Mouse (Mus musculus): ENCODE data around the gene Aqp2. TPM values are rescaled to one million over a fixed set of nuclear protein-coding genes. Genes with fewer than 3 reads are reported as not detected.

The Aqp2 gene
- total and polyA plus RNA-seq, 3 experiments = 0.11 TPM; not detected in 2

DNA sequence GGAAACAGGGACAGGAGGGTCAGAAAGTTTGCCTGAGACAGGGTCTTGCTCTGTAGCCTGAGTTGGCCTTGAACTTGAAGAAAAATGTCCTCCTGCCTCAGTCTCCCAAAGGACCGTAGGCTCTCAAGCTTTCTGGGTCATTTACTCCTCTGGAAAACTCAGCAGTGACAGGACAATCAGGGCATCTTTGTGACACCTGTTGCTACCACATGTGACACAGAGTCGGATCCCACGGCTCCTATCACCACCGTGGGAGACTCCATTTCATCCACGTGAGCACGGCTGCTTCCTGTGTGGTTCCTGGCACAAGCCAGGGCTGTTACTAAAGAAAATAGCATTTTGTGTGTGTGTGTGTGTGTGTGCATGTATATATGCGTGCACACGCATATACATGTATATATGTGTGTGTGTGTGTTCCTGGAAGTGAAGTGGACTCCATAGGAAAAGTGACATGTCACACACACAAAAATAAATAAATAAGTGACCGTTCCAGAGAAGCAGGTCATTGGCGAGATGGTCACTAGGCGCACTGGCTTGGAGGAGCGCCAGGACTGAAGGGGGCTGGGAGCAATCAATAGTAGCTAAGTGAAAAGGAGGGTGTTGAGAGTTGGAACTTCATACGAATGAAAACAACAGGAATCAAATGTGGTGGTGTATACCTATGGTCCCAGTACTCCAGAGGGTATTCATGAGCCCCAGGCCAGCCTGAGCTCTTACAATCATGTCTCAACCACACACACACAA lies 29.7 kb downstream of the Aqp2 start:
- Histone ChIP-seq H3K27me3 (ENCODE audit: insufficient read depth, low read length) (peaks cover 60% of the 10 kb centered on the region), H3K36me3 (replicated peaks) (no peaks in the 10 kb centered on the region), H3K4me1 (ENCODE audit: insufficient read depth, low read depth, low read length) (peaks cover 32% of the 10 kb centered on the region), H3K4me3 (ENCODE audit: low read depth, low read length) (no peak overlapping the region), H3K9me3 (replicated peaks) (peaks cover 3% of the 10 kb centered on the region)
- TF ChIP-seq TAL1 (conservative IDR thresholded peaks at IDR 0.05; ENCODE audit: low read depth, low read length) (no peak), GATA1 (IDR thresholded peaks at IDR 0.05; ENCODE audit: borderline replicate concordance, low read length) (no peak), GATA2 (IDR thresholded peaks at IDR 0.05; ENCODE audit: borderline replicate concordance, low read depth, low read length) (no peak), CTCF (IDR thresholded peaks at IDR 0.05; ENCODE audit: low read depth, low read length) (no peak)
- ATAC-seq (ENCODE audit: extremely low read depth, insufficient number of reproducible peaks, low FRiP score, poor library complexity, severe bottlenecking) (no peak), DNase-seq (ENCODE audit: low spot score) (no peak)

DNA sequence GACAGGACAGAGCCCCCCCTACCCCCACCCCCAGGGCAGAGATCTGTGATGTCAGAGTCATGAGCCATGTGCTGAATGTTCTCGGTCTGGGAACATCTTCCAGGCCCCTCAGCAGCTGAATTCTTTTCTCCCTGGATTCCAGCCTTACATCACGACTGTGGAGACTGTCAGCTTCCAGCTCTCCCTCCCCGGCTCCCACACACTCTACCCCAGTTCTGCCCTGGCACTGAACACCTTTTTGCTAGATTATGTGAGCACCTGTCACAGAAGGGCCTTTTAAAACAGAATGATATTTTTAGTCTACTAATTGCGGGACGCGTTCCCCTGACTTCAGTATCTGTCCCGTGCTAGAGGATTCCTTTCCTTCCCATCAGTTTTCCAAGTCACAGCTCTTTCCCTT lies 32.7 kb downstream of the Aqp2 start:
- Histone ChIP-seq H3K9me3 (replicated peaks) (peaks cover 3% of the 10 kb centered on the region), H3K27me3 (ENCODE audit: insufficient read depth, low read length) (peaks cover 67% of the 10 kb centered on the region), H3K4me1 (ENCODE audit: insufficient read depth, low read depth, low read length) (peaks cover 22% of the 10 kb centered on the region), H3K36me3 (replicated peaks) (no peaks in the 10 kb centered on the region), H3K4me3 (ENCODE audit: low read depth, low read length) (no peak overlapping the region)
- no peak for ATAC-seq (ENCODE audit: extremely low read depth, insufficient number of reproducible peaks, low FRiP score, poor library complexity, severe bottlenecking)
- no peak for TF ChIP-seq GATA2 (IDR thresholded peaks at IDR 0.05; ENCODE audit: borderline replicate concordance, low read depth, low read length)
- no peak for TF ChIP-seq CTCF (IDR thresholded peaks at IDR 0.05; ENCODE audit: low read depth, low read length)
- TF ChIP-seq POLR2AphosphoS5 (IDR thresholded peaks at IDR 0.05; ENCODE audit: insufficient replicate concordance, low read depth, low read length) = no peak
- no peak for TF ChIP-seq TAL1 (conservative IDR thresholded peaks at IDR 0.05; ENCODE audit: low read depth, low read length)
- no peak for TF ChIP-seq GATA1 (IDR thresholded peaks at IDR 0.05; ENCODE audit: borderline replicate concordance, low read length)
- DNase-seq (ENCODE audit: low spot score) = no peak

DNA sequence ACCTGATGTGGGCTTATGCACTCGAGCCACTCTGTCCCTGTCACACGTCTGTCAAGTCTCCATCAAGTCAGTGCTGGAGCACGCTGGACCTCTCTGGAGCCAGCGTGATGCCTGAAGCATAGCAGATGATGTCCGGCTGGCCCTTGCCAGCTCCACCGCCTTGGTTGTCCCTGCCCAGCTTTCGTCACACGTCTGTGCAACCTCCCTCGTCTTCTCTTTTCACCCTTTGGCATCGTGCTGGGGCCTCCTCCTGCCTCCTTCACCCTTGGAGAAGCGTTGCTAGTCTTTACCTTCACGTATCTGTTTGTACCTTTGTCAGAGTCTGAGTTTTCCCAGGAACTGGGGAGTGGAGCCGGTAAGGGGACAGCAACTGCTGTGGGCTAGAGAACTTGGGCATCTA lies 35.4 kb downstream of the Aqp2 start:
- TF ChIP-seq GATA1 (IDR thresholded peaks at IDR 0.05; ENCODE audit: borderline replicate concordance, low read length) (no peak), CTCF (IDR thresholded peaks at IDR 0.05; ENCODE audit: low read depth, low read length) (no peak), GATA2 (IDR thresholded peaks at IDR 0.05; ENCODE audit: borderline replicate concordance, low read depth, low read length) (no peak), TAL1 (conservative IDR thresholded peaks at IDR 0.05; ENCODE audit: low read depth, low read length) (no peak), POLR2AphosphoS5 (IDR thresholded peaks at IDR 0.05; ENCODE audit: insufficient replicate concordance, low read depth, low read length) (no peak)
- peaks cover 46% of the 10 kb centered on the region for H3K27me3 ChIP-seq (ENCODE audit: insufficient read depth, low read length)
- no peak for ATAC-seq (ENCODE audit: extremely low read depth, insufficient number of reproducible peaks, low FRiP score, poor library complexity, severe bottlenecking)

DNA sequence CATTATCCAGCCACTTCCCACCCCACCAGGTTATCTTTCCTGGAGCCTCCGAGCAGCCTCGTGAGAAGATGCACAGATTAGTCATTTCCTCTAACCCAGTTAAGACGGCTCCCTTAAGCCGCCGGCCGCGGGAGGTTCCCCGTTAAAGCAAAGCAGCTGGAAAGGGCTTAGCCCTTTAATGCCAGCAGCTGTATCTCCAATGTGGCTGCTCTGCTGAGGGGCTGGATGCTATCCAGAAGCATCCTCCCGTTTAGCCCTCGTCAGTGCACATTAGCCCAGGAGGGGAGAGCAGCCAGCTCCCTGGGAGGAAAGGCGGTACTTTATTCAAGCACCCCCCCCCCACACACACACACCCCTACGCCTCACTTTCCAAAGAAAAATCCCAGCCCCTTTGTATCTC lies 35.9 kb downstream of the Aqp2 start:
- ATAC-seq (ENCODE audit: extremely low read depth, insufficient number of reproducible peaks, low FRiP score, poor library complexity, severe bottlenecking) = no peak

More for the DNA sequence above, 35.4 kb downstream of the Aqp2 start:
- Histone ChIP-seq H3K36me3 (replicated peaks) (peaks cover 3% of the 10 kb centered on the region), H3K9me3 (replicated peaks) (peaks cover 3% of the 10 kb centered on the region), H3K4me1 (ENCODE audit: insufficient read depth, low read depth, low read length) (peaks cover 8% of the 10 kb centered on the region; the same call in 1 of the 2 replicates), H3K4me3 (ENCODE audit: low read depth, low read length) (no peak overlapping the region)
- no peak for DNase-seq (ENCODE audit: low spot score)

DNA sequence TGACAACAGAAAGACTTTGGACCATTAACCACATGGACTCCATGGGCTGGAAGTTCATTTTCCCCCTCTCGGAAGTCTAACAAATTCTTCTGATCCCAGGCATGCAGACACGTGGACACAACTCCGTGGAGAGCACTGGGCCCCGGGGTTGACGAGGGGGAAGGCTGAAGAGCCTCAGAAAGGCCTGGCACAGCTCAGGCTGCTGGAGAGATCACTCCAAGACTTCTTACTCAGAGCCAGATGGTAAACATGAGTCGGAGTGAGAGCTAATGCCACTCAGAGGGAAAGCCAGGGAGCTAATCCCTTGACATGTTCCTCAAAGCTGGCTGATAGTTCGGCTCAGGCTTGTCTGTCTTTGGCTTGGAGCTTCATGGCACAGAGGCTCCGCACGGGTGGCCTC lies 36.4 kb downstream of the Aqp2 start:
- ATAC-seq (ENCODE audit: extremely low read depth, insufficient number of reproducible peaks, low FRiP score, poor library complexity, severe bottlenecking) (no peak), DNase-seq (ENCODE audit: low spot score) (no peak)
- TF ChIP-seq POLR2AphosphoS5 (IDR thresholded peaks at IDR 0.05; ENCODE audit: insufficient replicate concordance, low read depth, low read length) (no peak), GATA1 (IDR thresholded peaks at IDR 0.05; ENCODE audit: borderline replicate concordance, low read length) (no peak), GATA2 (IDR thresholded peaks at IDR 0.05; ENCODE audit: borderline replicate concordance, low read depth, low read length) (no peak), TAL1 (conservative IDR thresholded peaks at IDR 0.05; ENCODE audit: low read depth, low read length) (no peak), CTCF (IDR thresholded peaks at IDR 0.05; ENCODE audit: low read depth, low read length) (no peak)
- Histone ChIP-seq H3K36me3 (replicated peaks) (peaks cover 12% of the 10 kb centered on the region), H3K4me3 (ENCODE audit: low read depth, low read length) (no peak overlapping the region), H3K27me3 (ENCODE audit: insufficient read depth, low read length) (peaks cover 40% of the 10 kb centered on the region), H3K4me1 (ENCODE audit: insufficient read depth, low read depth, low read length) (peaks cover 4% of the 10 kb centered on the region; the same call in 1 of the 2 replicates), H3K9me3 (replicated peaks) (peaks cover 3% of the 10 kb centered on the region)

More for the DNA sequence above, 35.9 kb downstream of the Aqp2 start:
- H3K36me3 ChIP-seq (replicated peaks) = peaks cover 8% of the 10 kb centered on the region
- peaks cover 44% of the 10 kb centered on the region for H3K27me3 ChIP-seq (ENCODE audit: insufficient read depth, low read length)
- no peak for TF ChIP-seq GATA1 (IDR thresholded peaks at IDR 0.05; ENCODE audit: borderline replicate concordance, low read length)
- no peak for TF ChIP-seq GATA2 (IDR thresholded peaks at IDR 0.05; ENCODE audit: borderline replicate concordance, low read depth, low read length)
- no peak for TF ChIP-seq POLR2AphosphoS5 (IDR thresholded peaks at IDR 0.05; ENCODE audit: insufficient replicate concordance, low read depth, low read length)
- no peak for TF ChIP-seq CTCF (IDR thresholded peaks at IDR 0.05; ENCODE audit: low read depth, low read length)
- TF ChIP-seq TAL1 (conservative IDR thresholded peaks at IDR 0.05; ENCODE audit: low read depth, low read length) = no peak
- H3K4me1 ChIP-seq (ENCODE audit: insufficient read depth, low read depth, low read length) = peaks cover 8% of the 10 kb centered on the region; the same call in 1 of the 2 replicates
- no peak overlapping the region for H3K4me3 ChIP-seq (ENCODE audit: low read depth, low read length)
- H3K9me3 ChIP-seq (replicated peaks) = peaks cover 3% of the 10 kb centered on the region
- DNase-seq (ENCODE audit: low spot score) = no peak

DNA sequence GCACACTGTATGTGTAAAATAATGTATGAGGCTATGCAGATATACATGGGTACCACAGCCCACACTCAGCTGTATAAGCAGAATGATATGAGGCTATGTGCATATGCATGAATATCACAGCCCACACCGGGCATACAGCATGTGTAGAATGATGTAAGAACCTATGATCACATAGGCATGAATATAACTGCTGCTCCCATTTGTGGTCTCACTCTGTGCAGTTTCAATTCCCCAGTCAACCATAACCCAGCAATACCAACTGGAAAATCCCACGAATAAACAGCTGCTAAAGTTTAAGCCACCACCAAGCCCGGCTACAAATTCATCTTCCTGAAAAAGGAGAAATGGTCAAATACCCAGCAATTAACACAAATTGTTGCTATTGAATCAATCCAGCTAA lies 39.7 kb downstream of the Aqp2 start:
- no peaks in the 10 kb centered on the region for H3K9me3 ChIP-seq (replicated peaks)
- ATAC-seq (ENCODE audit: extremely low read depth, insufficient number of reproducible peaks, low FRiP score, poor library complexity, severe bottlenecking) = no peak
- no peaks in the 10 kb centered on the region for H3K4me1 ChIP-seq (ENCODE audit: insufficient read depth, low read depth, low read length)
- no peak overlapping the region for H3K4me3 ChIP-seq (ENCODE audit: low read depth, low read length)
- peaks cover 20% of the 10 kb centered on the region for H3K27me3 ChIP-seq (ENCODE audit: insufficient read depth, low read length)
- peaks cover 44% of the 10 kb centered on the region for H3K36me3 ChIP-seq (replicated peaks)
- DNase-seq (ENCODE audit: low spot score) = no peak
- TF ChIP-seq TAL1 (conservative IDR thresholded peaks at IDR 0.05; ENCODE audit: low read depth, low read length) = no peak
- no peak for TF ChIP-seq GATA2 (IDR thresholded peaks at IDR 0.05; ENCODE audit: borderline replicate concordance, low read depth, low read length)
- TF ChIP-seq GATA1 (IDR thresholded peaks at IDR 0.05; ENCODE audit: borderline replicate concordance, low read length) = no peak
- no peak for TF ChIP-seq CTCF (IDR thresholded peaks at IDR 0.05; ENCODE audit: low read depth, low read length)
- no peak for TF ChIP-seq POLR2AphosphoS5 (IDR thresholded peaks at IDR 0.05; ENCODE audit: insufficient replicate concordance, low read depth, low read length)

Data from G1E (cell line).